Mouse (Mus musculus) heart, embryonic 16.5 days (tissue): Measurements from ENCODE around the gene Gm21725. TPM values are rescaled to one million over a fixed set of nuclear protein-coding genes. Genes with fewer than 3 reads are reported as not detected.
"Not testable (repeated sequence)": the region's sequence is repeated elsewhere in the genome, so short reads cannot be mapped to it uniquely, and the experiment has no call there.

Experiments used
- ATAC-seq: fragments of 200-750 bp; cut with Nextera tagmentation; replicated peaks from 2 replicates; pipeline ENCODE4 v1.8.0; 2017; ENCODE audit warnings: moderate number of reproducible peaks; ENCODE audit not compliant: insufficient read depth, low FRiP score; ENCODE audit errors: extremely low read depth
- H3K27ac ChIP-seq: fragments of 300-500 bp; sonication (generic); 2 replicates; pipeline ENCODE4 v1.5.1; 2014; ENCODE audit warnings: mild to moderate bottlenecking, low read length, control low read depth, moderate library complexity
- H3K27me3 ChIP-seq: fragments of 300-500 bp; sonication (generic); 2 replicates; pipeline ENCODE4 v1.6.1; 2014; ENCODE audit warnings: low read length, mixed read lengths; ENCODE audit not compliant: control insufficient read depth, insufficient read depth
- H3K36me3 ChIP-seq: fragments of 300-500 bp; sonication (generic); 2 replicates; pipeline ENCODE4 v1.6.1; 2014; ENCODE audit not compliant: control insufficient read depth, insufficient read depth
- H3K4me1 ChIP-seq: fragments of 300-500 bp; sonication (generic); 2 replicates; pipeline ENCODE4 v1.6.1; 2014; ENCODE audit warnings: low read length, mixed read lengths; ENCODE audit not compliant: control insufficient read depth, insufficient read depth
- H3K4me2 ChIP-seq: fragments of 300-500 bp; sonication (generic); 2 replicates; pipeline ENCODE4 v1.6.1; 2014; ENCODE audit warnings: low read depth, mild to moderate bottlenecking, control low read depth, low read length
- H3K4me3 ChIP-seq: fragments of 300-500 bp; sonication (generic); 2 replicates; pipeline ENCODE4 v1.5.1; 2014; ENCODE audit warnings: mild to moderate bottlenecking, control low read depth, low read length
- H3K9ac ChIP-seq: fragments of 300-500 bp; sonication (generic); 2 replicates; pipeline ENCODE4 v1.6.1; 2014; ENCODE audit warnings: low read length, control low read depth
- H3K9me3 ChIP-seq: fragments of 300-500 bp; sonication (generic); replicated peaks from 2 replicates; pipeline ENCODE4 v1.6.1; 2016; ENCODE audit warnings: low read length; ENCODE audit not compliant: control insufficient read depth
- WGBS: fragments of 180-500 bp; shearing (Covaris S2); extraction: QIAGEN DNeasy Blood & Tissue Kit; methylation state at CpG from one replicate; pipeline ENCODE4 v1.1.7; 2014; 5-methylcytosine and 5-hydroxymethylcytosine counted together
- polyA plus RNA-seq: library from polyadenylated mRNA; unstranded; fragments of >200 nt; fragmentation: Nextera tagmentation; extraction: Ambion mirVana; gene quantifications from 2 replicates; pipeline ENCODE4 v1.2.1, GENCODE M21; 2015

Gene Gm21725
- polyA plus RNA-seq = not detected in 2 replicates

DNA sequence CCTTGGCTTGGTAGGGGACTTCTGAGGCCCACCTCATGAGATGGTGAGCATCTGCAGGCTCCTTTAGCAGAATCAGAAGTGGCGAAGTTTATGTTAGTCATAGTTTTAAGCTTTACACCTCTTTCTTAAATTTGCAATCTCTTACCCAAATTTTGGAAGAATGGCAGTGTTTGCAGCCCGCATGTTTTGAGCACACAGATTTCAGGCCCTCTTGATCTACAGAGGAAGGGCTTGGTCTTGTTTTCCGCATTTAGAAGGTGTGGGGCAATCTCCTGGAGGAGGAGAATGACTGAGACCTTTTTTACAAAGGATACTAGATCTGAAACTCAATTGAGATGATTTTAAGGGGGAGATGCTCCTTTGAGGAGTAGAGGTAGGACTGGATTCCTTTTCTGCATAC is at the start of gene Gm21725:
Gene Gm21725 (minus strand): TSS at position 101 of the 400 bp plus-strand sequence.
- no CpG with 5 or more reads among the region's 3 CpGs for WGBS

More for the DNA sequence above, at the start of gene Gm21725:
- H3K9ac ChIP-seq, H3K36me3 ChIP-seq, H3K4me1 ChIP-seq, H3K4me3 ChIP-seq, H3K9me3 ChIP-seq, H3K4me2 ChIP-seq, H3K27ac ChIP-seq, H3K27me3 ChIP-seq, ATAC-seq: not testable (repeated sequence)

Other genes with a start within 250 kb of the Gm21725 start
- gene Gm21891, start 215.6 kb downstream of the Gm21725 start, polyA plus RNA-seq = not detected in 2 replicates
- not detected in 2 replicates for gene Gm21425, start 187.1 kb downstream of the Gm21725 start, polyA plus RNA-seq
- not detected in 2 replicates for gene Gm21828, start 125.1 kb downstream of the Gm21725 start, polyA plus RNA-seq
- not detected in 2 replicates for gene Gm21440, start 96.7 kb downstream of the Gm21725 start, polyA plus RNA-seq
- not detected in 2 replicates for gene Gm21454, start 96.6 kb downstream of the Gm21725 start, polyA plus RNA-seq
- gene Gm21866, start 116.5 kb upstream of the Gm21725 start, polyA plus RNA-seq = not detected in 2 replicates
- not detected in 2 replicates for gene Gm20773, start 145.0 kb upstream of the Gm21725 start, polyA plus RNA-seq